ENCODE assay signal across 8 mouse cellular contexts in genomic region chr10:68104881-68105781, GRCm38 (mm10).
DNase-seq lines count a peak whose midpoint lies in the region; ATAC-seq and TF ChIP-seq lines count a peak whose summit lies in the region.

No protein-coding gene starts in this region.

- H3K4me2 ChIP-seq in embryonic facial prominence, embryonic 13.5 days, result peak overlapping the region; percentile 30
- no peak overlapping the region for H3K4me2 ChIP-seq in intestine, embryonic 16.5 days (ENCODE audit: low read depth, low read length)
- peak overlapping the region; percentile 72 for H3K4me2 ChIP-seq in myocyte (ENCODE audit: low read depth)

- no peaks in the 10 kb centered on the region for H3K9me3 ChIP-seq in embryonic facial prominence, embryonic 13.5 days
- H3K9me3 ChIP-seq in intestine, embryonic 16.5 days (ENCODE audit: control insufficient read depth, low read length), result no peaks in the 10 kb centered on the region

- H3K4me1 ChIP-seq in embryonic facial prominence, embryonic 13.5 days, result peaks cover 54% of the 10 kb centered on the region
- peaks cover 28% of the 10 kb centered on the region for H3K4me1 ChIP-seq in intestine, embryonic 16.5 days (ENCODE audit: control insufficient read depth, insufficient read depth, low read length)

- H3K27ac ChIP-seq in embryonic facial prominence, embryonic 13.5 days, result peak overlapping the region; percentile 87
- H3K27ac ChIP-seq in intestine, embryonic 16.5 days (ENCODE audit: low read length), result peak overlapping the region; percentile 82

- DNase-seq in lung, postnatal 10 days, result peak; percentile 42
- no peak for DNase-seq in lung, adult 18-20 months
- no peak for DNase-seq in right cerebral cortex, adult 18-20 months
- no peak for DNase-seq in urinary bladder, adult 2 months (ENCODE audit: low spot score)
- no peak for DNase-seq in right cerebral cortex, postnatal 25 days

- 24% methylated on average over 14 of the region's 14 CpGs for WGBS in embryonic facial prominence, embryonic 13.5 days
- WGBS in intestine, embryonic 16.5 days, result 50% methylated on average over 14 of the region's 14 CpGs

- H3K4me3 ChIP-seq in embryonic facial prominence, embryonic 13.5 days, result no peak overlapping the region
- H3K4me3 ChIP-seq in intestine, embryonic 16.5 days (ENCODE audit: low read length), result no peak overlapping the region
- H3K4me3 ChIP-seq in myocyte, result no peak overlapping the region

- H3K9ac ChIP-seq in embryonic facial prominence, embryonic 13.5 days, result no peak overlapping the region
- H3K9ac ChIP-seq in intestine, embryonic 16.5 days (ENCODE audit: low read depth, low read length), result no peak overlapping the region

- H3K36me3 ChIP-seq in embryonic facial prominence, embryonic 13.5 days, result peaks cover 19% of the 10 kb centered on the region
- peaks cover 9% of the 10 kb centered on the region; the same call in 1 of the 2 replicates for H3K36me3 ChIP-seq in intestine, embryonic 16.5 days (ENCODE audit: control insufficient read depth, insufficient read depth, low read length)
- H3K36me3 ChIP-seq in myocyte (ENCODE audit: control insufficient read depth, insufficient read depth), result peaks cover 13% of the 10 kb centered on the region

- no peak for ATAC-seq in embryonic facial prominence, embryonic 13.5 days (ENCODE audit: insufficient number of reproducible peaks, insufficient read depth, low FRiP score, low TSS enrichment, low read depth)
- peak; percentile 35; the same call in 1 of the 2 replicates for ATAC-seq in intestine, embryonic 16.5 days

- no peak for TF ChIP-seq POLR2A in myocyte (IDR thresholded peaks at IDR 0.05; ENCODE audit: insufficient read length, low read depth)

- peaks cover 5% of the 10 kb centered on the region for H3K79me2 ChIP-seq in myocyte (ENCODE audit: control insufficient read depth, insufficient read depth)

- H3K27me3 ChIP-seq in embryonic facial prominence, embryonic 13.5 days, result no peaks in the 10 kb centered on the region
- H3K27me3 ChIP-seq in intestine, embryonic 16.5 days (replicated peaks; ENCODE audit: control insufficient read depth, insufficient read depth, low read length), result no peaks in the 10 kb centered on the region
- no peaks in the 10 kb centered on the region for H3K27me3 ChIP-seq in myocyte (ENCODE audit: control insufficient read depth, insufficient read depth, insufficient read length)

- H3ac ChIP-seq in myocyte (ENCODE audit: control insufficient read depth, insufficient read length), result no peak overlapping the region

TF ChIP-seq in myocyte, 11 proteins besides CTCF, POLR2A, EP300 and RAD21:
- TF ChIP-seq MAX (IDR thresholded peaks at IDR 0.05; ENCODE audit: low read depth), result no peak
- TF ChIP-seq E2F4 (IDR thresholded peaks at IDR 0.05; ENCODE audit: insufficient read depth), result no peak
- no peak for TF ChIP-seq TCF12 (IDR thresholded peaks at IDR 0.05; ENCODE audit: insufficient read depth, poor library complexity, severe bottlenecking)
- peak; percentile 59; the same call in 1 of the 2 replicates for TF ChIP-seq CEBPB (IDR thresholded peaks at IDR 0.05; ENCODE audit: insufficient read depth, poor library complexity, severe bottlenecking)
- no peak for TF ChIP-seq POLR2AphosphoS2 (IDR thresholded peaks at IDR 0.05; ENCODE audit: insufficient read length, low read depth)
